Mouse (Mus musculus) neural tube, embryonic 10.5 days (tissue): ENCODE measurements around the gene Treml1.
A peak's percentile ranks its signal among the peaks of the same experiment; 100 is the strongest.
"Not testable (repeated sequence)": the region's sequence is repeated elsewhere in the genome, so short reads cannot be mapped to it uniquely, and the experiment has no call there.

ENCODE experiments used
- DNase-seq: peaks from one replicate; pipeline ENCODE4 v3.0.0-alpha.2; 2017; ENCODE audit warnings: low spot score; ENCODE audit errors: extremely low spot score

The Treml1 gene

DNA sequence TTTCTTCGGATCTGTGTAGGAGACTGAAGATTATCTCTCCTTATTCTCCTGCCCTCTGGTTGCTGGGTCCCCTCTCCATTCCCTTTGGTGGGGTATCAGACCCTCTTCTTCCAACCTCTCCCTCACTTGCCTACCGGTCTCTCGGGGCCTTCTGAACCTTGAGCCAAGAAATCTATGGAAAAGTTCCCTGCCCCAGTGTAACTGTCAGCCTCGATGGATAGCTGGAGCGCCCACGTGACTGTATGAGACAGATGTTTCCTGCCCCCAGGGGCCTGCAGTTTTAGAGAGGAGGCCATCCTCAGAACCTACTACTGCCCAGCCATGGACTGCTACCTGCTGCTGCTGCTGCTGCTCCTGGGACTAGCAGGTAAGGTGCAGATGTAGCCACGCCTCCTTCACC is at the start of gene Treml1:
Gene Treml1 (plus strand): TSS at position 301 of the 400 bp plus-strand sequence.
- no peak for DNase-seq

- no peak for DNase-seq
These were observed 47.6 kb upstream of the Treml1 start for GRCm38 (mm10) chr17:48312124-48312523.

GRCm38 (mm10) chr17:48315905-48316579 is 43.7 kb upstream of the Treml1 start, which contains the start of gene B430306N03Rik:
B430306N03Rik (plus strand) TSS chr17:48316141.
- not testable (repeated sequence) for DNase-seq

- DNase-seq = no peak
These were observed 41.0 kb upstream of the Treml1 start for GRCm38 (mm10) chr17:48318686-48319085.

- DNase-seq = no peak
These were observed 38.4 kb upstream of the Treml1 start for GRCm38 (mm10) chr17:48321279-48321678.

- no peak for DNase-seq
These were observed 36.5 kb upstream of the Treml1 start for GRCm38 (mm10) chr17:48323236-48323635.

- no peak for DNase-seq
These were observed 35.5 kb upstream of the Treml1 start for GRCm38 (mm10) chr17:48324258-48324657.

- DNase-seq = no peak
These were observed 34.6 kb upstream of the Treml1 start for GRCm38 (mm10) chr17:48325093-48325492.

- DNase-seq = no peak
These were observed 34.1 kb upstream of the Treml1 start for GRCm38 (mm10) chr17:48325638-48326037.

- DNase-seq = no peak
These were observed 33.1 kb upstream of the Treml1 start for GRCm38 (mm10) chr17:48326656-48327055.

GRCm38 (mm10) chr17:48332524-48332923 is 27.2 kb upstream of the Treml1 start:
- no peak for DNase-seq

GRCm38 (mm10) chr17:48334186-48334585 is 25.5 kb upstream of the Treml1 start:
- no peak for DNase-seq

- peak; percentile 84 for DNase-seq
These were observed 22.9 kb upstream of the Treml1 start for GRCm38 (mm10) chr17:48336857-48337256.

DNA sequence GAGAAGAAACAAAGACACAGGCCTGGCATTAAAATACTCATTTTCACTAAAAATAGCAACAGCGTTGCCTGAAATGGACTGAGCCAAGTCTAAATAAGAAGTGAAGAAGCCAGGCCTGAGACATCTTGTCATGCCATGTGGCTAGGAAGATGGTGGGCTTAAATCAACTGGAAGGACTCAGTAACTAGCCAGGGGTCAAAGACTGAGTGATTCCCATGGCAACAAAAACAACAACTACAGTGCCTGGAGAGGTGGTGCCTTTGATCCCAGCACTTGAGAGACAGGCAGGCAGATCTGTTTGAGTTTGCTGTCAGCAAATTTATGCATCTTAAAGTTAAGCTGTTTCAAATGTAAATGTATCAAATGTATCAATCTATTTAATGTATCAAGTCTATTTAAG is 19.4 kb upstream of the Treml1 start:
- DNase-seq = no peak

GRCm38 (mm10) chr17:48341947-48342346 is 17.8 kb upstream of the Treml1 start:
- DNase-seq = no peak

- DNase-seq = no peak
These were observed 16.7 kb upstream of the Treml1 start for GRCm38 (mm10) chr17:48343065-48343464.

- no peak for DNase-seq
These were observed 13.9 kb upstream of the Treml1 start for GRCm38 (mm10) chr17:48345824-48346223.

- no peak for DNase-seq
These were observed 13.5 kb upstream of the Treml1 start, which contains the start of gene Trem2 for GRCm38 (mm10) chr17:48346231-48346630. Trem2 (plus strand) TSS chr17:48346401.

- DNase-seq = no peak
These were observed 12.9 kb upstream of the Treml1 start for GRCm38 (mm10) chr17:48346834-48347233.

DNA sequence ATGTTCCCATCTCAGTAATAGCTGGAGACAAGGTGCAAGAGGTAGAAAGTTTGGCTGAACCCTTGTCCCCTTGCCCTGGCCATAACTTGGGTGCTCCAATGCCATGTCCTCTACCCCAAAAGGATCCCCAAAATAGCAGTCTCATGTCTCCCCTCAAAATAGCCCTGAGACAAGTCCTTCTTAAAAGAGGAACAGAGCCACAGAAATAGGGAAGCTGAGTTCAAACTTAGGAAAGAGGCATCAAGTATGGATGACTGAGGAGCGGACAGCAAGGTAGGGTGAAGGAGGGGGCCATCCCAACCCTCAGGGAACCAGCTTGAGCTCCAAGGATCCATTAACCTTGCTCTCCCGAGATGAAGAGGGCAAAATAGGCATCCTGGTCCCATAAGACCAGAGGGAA is 12.4 kb upstream of the Treml1 start:
- DNase-seq = no peak

GRCm38 (mm10) chr17:48350681-48351193 is 9.0 kb upstream of the Treml1 start:
- DNase-seq = no peak

DNA sequence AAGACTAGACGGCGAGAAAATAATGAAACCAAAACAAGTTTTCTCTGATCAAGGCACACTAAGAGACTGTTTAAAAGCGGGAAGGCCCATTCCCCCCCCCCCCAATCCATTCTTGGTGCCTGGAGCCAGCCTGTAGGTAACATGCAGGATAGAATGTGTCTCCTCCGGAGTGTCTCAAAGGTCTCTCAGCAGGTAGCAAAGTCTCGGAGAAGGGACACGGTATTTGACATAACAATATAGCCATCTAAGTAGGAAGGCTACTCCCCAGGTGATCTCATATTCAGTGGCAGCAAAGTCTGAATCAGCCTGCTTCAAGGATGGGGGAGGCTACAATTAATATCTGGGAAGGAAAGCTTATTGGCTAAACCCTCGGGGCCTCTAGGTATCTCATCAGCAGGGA is 6.7 kb upstream of the Treml1 start:
- DNase-seq = not testable (repeated sequence)

- DNase-seq = no peak
These were observed 3.9 kb upstream of the Treml1 start for GRCm38 (mm10) chr17:48355822-48356221.
